Mouse (Mus musculus) heart, adult 2 months (tissue): ENCODE measurements around the gene Rab12. TPM values are rescaled to one million over a fixed set of nuclear protein-coding genes. Genes with fewer than 3 reads are reported as not detected.

Source experiments
- DNase-seq, 2 experiments: peaks; one replicate each; pipeline ENCODE4 v3.0.0; 2021
- H3K27ac ChIP-seq: fragments of 200-600 bp; 2 replicates; pipeline ENCODE4 v1.8.1; 2022
- H3K27me3 ChIP-seq: fragments of 200-500 bp; 2 replicates; pipeline ENCODE4 v1.6.1; 2012; ENCODE audit warnings: mild to moderate bottlenecking, low read length, inconsistent platforms, mixed read lengths; ENCODE audit not compliant: control insufficient read depth, insufficient read depth
- H3K36me3 ChIP-seq: fragments of 200-500 bp; 2 replicates; pipeline ENCODE4 v1.6.1; 2012; ENCODE audit warnings: low read length, inconsistent platforms; ENCODE audit not compliant: control insufficient read depth, insufficient read depth
- H3K4me1 ChIP-seq: fragments of 200-500 bp; 2 replicates; pipeline ENCODE4 v1.6.1; 2011; ENCODE audit warnings: low read length; ENCODE audit not compliant: control insufficient read depth, insufficient read depth
- H3K4me3 ChIP-seq: fragments of 200-600 bp; 2 replicates; pipeline ENCODE4 v1.8.1; 2022
- H3K79me2 ChIP-seq: fragments of 200-500 bp; replicated peaks from 2 replicates; pipeline ENCODE4 v1.6.1; 2012; ENCODE audit warnings: mild to moderate bottlenecking, inconsistent platforms, low read length, moderate library complexity, mixed read lengths; ENCODE audit not compliant: control insufficient read depth, insufficient read depth
- H3K9ac ChIP-seq: fragments of 200-500 bp; 2 replicates; pipeline ENCODE4 v1.6.1; 2012; ENCODE audit warnings: low read depth, mild to moderate bottlenecking, control low read depth, inconsistent platforms, low read length, mixed read lengths
- CTCF ChIP-seq: fragments of 200-600 bp; IDR thresholded peaks from 2 replicates; pipeline ENCODE4 v1.8.1; 2022; ENCODE audit warnings: antibody characterized with exemption, mild to moderate bottlenecking, moderate library complexity
- EP300 ChIP-seq: fragments of 200-500 bp; IDR thresholded peaks from 2 replicates; pipeline ENCODE4 v1.6.1; 2011; ENCODE audit warnings: low read depth, low read length, control low read depth; ENCODE audit not compliant: insufficient read depth
- POLR2A ChIP-seq: fragments of 200-500 bp; IDR thresholded peaks from 2 replicates; pipeline ENCODE4 v1.6.1; 2011; ENCODE audit warnings: mild to moderate bottlenecking, low read depth, low read length, control low read depth; ENCODE audit not compliant: insufficient read depth
- WGBS: fragments of 180-500 bp; shearing (Covaris S2); methylation state at CpG from one replicate; pipeline ENCODE4 v1.1.7; 2018; 5-methylcytosine and 5-hydroxymethylcytosine counted together
- intact Hi-C: fragments of 180-260 bp; cut with DNase I; formaldehyde crosslinking; loops from one replicate; pipeline ENCODE4 v1.15.1; 2025
- polyA plus RNA-seq: library from polyadenylated mRNA; depleted of rRNA; stranded (reverse); fragments of >200 nt; gene quantifications from 2 replicates; pipeline ENCODE4 v1.2.3, GENCODE M21; 2012
- total RNA-seq, 2 experiments: library from RNA; stranded (reverse); gene quantifications; 2 replicates each; pipeline ENCODE4 v1.2.3; 2021

Rab12 gene
- total and polyA plus RNA-seq, 3 experiments, result 79.7 to 238 (median 206) TPM

- Histone ChIP-seq H3K27ac (no peak overlapping the region), H3K4me1 (no peaks in the 10 kb centered on the region; the same call in 1 of the 2 replicates), H3K9ac (no peak overlapping the region), H3K36me3 (no peaks in the 10 kb centered on the region; the same call in 1 of the 2 replicates), H3K4me3 (no peak overlapping the region), H3K79me2 (no peaks in the 10 kb centered on the region), H3K27me3 (no peaks in the 10 kb centered on the region)
- WGBS, result 40% methylated on average over 10 of the region's 10 CpGs
- peak; percentile 38 to 45 for DNase-seq
- intact Hi-C loops, result loop anchor here (1.0 to 5.0 kb wide), 2 partner anchors 255 to 338 kb away; no protein-coding TSS in a partner anchor
- TF ChIP-seq POLR2A, result no peak
- peak; percentile 98 for TF ChIP-seq CTCF
- peak; percentile 64 for TF ChIP-seq EP300
Measured at GRCm38 (mm10) chr17:66490022-66490601, 29.4 kb downstream of the Rab12 start.

DNA sequence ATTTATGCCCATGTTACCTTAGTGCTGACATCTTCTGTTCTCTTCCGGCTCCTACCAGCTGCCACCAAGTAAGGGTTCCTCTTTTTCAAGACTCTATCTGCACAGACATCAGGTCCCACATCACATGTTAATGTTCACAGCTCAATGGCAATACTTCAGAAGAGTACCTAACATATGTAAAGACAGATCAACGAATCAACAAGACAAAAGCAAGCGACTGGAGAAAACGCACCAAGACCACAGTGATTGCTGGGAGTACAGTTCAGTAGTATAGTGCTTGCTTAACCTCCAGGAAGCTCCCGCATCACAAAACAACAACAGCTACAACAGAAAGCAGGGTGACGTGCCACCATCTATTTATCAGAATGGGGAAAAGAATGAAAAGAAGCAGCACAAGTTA lies 33.0 kb downstream of the Rab12 start:
- H3K79me2 ChIP-seq, result no peaks in the 10 kb centered on the region
- DNase-seq, result no peak
- H3K27me3 ChIP-seq, result no peaks in the 10 kb centered on the region
- H3K36me3 ChIP-seq, result no peaks in the 10 kb centered on the region
- no peak overlapping the region for H3K27ac ChIP-seq
- no peak overlapping the region for H3K4me3 ChIP-seq
- 84% methylated on average over 6 of the region's 6 CpGs for WGBS
- H3K9ac ChIP-seq, result no peak overlapping the region
- intact Hi-C loops, result no loop called here
- H3K4me1 ChIP-seq, result no peaks in the 10 kb centered on the region; the same call in 1 of the 2 replicates
- no peak for TF ChIP-seq POLR2A
- TF ChIP-seq EP300, result no peak
- no peak for TF ChIP-seq CTCF

DNA sequence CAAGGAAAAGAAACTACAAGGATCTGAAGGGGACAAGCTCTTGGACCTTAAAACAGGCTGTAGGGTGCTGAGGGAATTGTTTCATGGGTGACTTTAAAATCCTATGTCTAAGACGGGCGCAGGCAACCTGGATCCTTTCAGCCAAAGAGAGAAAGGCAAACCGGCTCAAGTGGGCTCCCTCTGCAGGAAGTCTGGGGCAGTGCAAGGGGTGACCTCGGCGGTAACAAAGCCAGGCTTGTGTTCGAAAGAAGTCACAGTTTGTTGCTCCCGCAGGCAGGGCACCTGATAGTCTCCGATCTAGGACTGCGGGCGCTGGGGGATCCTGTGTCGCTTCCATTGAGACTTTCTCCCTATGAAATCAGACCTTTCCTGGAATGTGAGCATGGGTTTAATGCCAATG lies 33.8 kb downstream of the Rab12 start:
- Histone ChIP-seq H3K36me3 (no peaks in the 10 kb centered on the region), H3K27ac (no peak overlapping the region), H3K4me3 (no peak overlapping the region), H3K79me2 (no peaks in the 10 kb centered on the region), H3K9ac (no peak overlapping the region), H3K27me3 (no peaks in the 10 kb centered on the region), H3K4me1 (no peaks in the 10 kb centered on the region; the same call in 1 of the 2 replicates)
- DNase-seq, result peak; percentile 63 to 81
- peak; percentile 98; the same call in 1 of the 2 replicates for TF ChIP-seq CTCF
- TF ChIP-seq EP300, result no peak
- 9% methylated on average over 11 of the region's 11 CpGs for WGBS
- intact Hi-C loops, result loop anchor here (1.0 kb wide), 1 partner anchor 250 kb away; no protein-coding TSS in a partner anchor

DNA sequence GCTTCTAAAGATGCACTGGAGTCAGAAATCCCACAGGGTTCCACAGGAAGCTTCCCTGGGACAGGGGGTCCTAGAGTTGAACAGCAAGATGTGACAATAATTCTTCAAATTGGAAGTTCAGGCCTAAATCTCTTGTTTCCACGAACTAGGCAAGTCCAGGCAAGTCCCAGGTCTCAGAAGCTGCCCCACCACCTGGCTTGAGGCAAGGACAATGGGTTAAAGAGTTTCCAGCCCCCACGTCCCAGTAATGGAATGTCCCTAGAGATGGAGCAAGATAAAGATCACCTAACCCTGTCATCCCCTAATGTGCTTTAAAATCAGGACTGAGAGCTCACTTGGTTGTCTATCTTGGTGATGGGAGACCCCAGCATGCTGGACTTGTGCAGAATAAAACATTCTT lies 34.6 kb downstream of the Rab12 start:
- H3K27ac ChIP-seq, result no peak overlapping the region
- TF ChIP-seq POLR2A (no peak), CTCF (no peak), EP300 (no peak)
- no peak for DNase-seq
- H3K4me3 ChIP-seq, result no peak overlapping the region
- no peaks in the 10 kb centered on the region for H3K36me3 ChIP-seq
- no peaks in the 10 kb centered on the region for H3K79me2 ChIP-seq
- H3K9ac ChIP-seq, result no peak overlapping the region
- H3K27me3 ChIP-seq, result no peaks in the 10 kb centered on the region
- 59% methylated on average over 2 of the region's 2 CpGs for WGBS
- H3K4me1 ChIP-seq, result no peaks in the 10 kb centered on the region; the same call in 1 of the 2 replicates
- intact Hi-C loops, result loop anchor here (1.0 kb wide), 1 partner anchor 250 kb away; no protein-coding TSS in a partner anchor

DNA sequence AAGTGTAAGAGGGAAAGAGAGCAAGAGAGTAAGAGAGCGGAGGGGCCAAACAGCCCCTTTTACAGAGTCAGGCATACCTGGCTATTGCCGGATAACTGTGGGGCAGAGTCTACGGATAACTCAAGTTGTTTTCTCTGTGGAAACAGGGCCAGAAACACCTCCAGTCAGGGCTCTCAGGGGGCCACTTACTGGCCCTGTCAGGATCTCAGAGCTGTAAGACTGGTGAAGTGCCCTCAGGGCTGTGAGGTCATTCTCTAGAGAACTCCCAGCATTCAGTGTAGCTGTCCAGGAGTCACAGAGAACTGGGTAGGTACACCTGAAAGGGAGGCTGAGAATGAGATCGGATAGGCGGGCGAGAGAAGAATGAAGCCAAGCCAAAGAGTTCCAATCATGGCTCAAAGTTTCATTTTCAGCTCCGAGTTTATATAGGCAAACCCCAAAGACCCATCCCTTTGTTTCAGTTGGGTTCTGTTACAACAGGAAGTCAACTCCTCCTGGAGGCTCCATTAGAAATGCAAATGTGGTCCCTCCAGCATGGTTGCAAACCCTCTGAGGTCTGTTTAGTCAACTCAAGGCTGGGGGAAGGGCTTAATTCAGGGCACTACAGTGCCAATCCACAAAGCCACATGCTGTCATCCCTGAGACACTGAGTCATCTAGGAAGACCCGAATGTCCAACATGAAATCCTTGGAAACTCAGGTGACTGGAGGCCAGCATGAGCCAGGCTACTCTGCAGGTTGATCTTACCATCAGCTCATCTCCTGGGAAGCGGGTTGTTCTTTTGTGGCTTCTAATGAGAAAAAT lies 35.7 kb downstream of the Rab12 start:
- intact Hi-C loops, result no loop called here
- H3K79me2 ChIP-seq, result no peaks in the 10 kb centered on the region
- H3K4me3 ChIP-seq, result no peak overlapping the region
- H3K9ac ChIP-seq, result no peak overlapping the region
- no peak overlapping the region for H3K27ac ChIP-seq
- WGBS, result 84% methylated on average over 9 of the region's 9 CpGs
- TF ChIP-seq POLR2A (no peak), CTCF (no peak), EP300 (no peak)
- H3K4me1 ChIP-seq, result no peaks in the 10 kb centered on the region; the same call in 1 of the 2 replicates
- H3K27me3 ChIP-seq, result no peaks in the 10 kb centered on the region; the same call in 1 of the 2 replicates
- no peak for DNase-seq
- H3K36me3 ChIP-seq, result no peaks in the 10 kb centered on the region

- intact Hi-C loops, result no loop called here
Measured at GRCm38 (mm10) chr17:66481295-66481694, 38.2 kb downstream of the Rab12 start.

More at GRCm38 (mm10) chr17:66481295-66481694, 38.2 kb downstream of the Rab12 start:
- TF ChIP-seq EP300, result no peak
- no peak for TF ChIP-seq POLR2A
- no peak for TF ChIP-seq CTCF
- no peak for DNase-seq
- H3K79me2 ChIP-seq, result no peaks in the 10 kb centered on the region
- no peaks in the 10 kb centered on the region for H3K36me3 ChIP-seq
- H3K27ac ChIP-seq, result no peak overlapping the region
- WGBS, result 85% methylated on average over 5 of the region's 5 CpGs
- no peak overlapping the region for H3K4me3 ChIP-seq
- H3K4me1 ChIP-seq, result no peaks in the 10 kb centered on the region; the same call in 1 of the 2 replicates
- H3K9ac ChIP-seq, result no peak overlapping the region
- no peaks in the 10 kb centered on the region; the same call in 1 of the 2 replicates for H3K27me3 ChIP-seq
